Mouse (Mus musculus) adrenal gland, adult 18-20 months (tissue): ENCODE measurements around the gene Ascc2. TPM values are rescaled to one million over a fixed set of nuclear protein-coding genes. Genes with fewer than 3 reads are reported as not detected.

ENCODE experiments used
- DNase-seq, 2 experiments: peaks; one replicate each; pipeline ENCODE4 v3.0.0; 2021 to 2022; ENCODE audit warnings: low spot score in 2 of 2
- total RNA-seq, 2 experiments: library from RNA; stranded (reverse); gene quantifications; 1 replicate in 1 of 2; 2 replicates in 1 of 2; pipeline ENCODE4 v1.2.3; 2021

Ascc2 gene
- total RNA-seq, 2 experiments from 2014 or later: 34.7 to 52.2 TPM

DNA sequence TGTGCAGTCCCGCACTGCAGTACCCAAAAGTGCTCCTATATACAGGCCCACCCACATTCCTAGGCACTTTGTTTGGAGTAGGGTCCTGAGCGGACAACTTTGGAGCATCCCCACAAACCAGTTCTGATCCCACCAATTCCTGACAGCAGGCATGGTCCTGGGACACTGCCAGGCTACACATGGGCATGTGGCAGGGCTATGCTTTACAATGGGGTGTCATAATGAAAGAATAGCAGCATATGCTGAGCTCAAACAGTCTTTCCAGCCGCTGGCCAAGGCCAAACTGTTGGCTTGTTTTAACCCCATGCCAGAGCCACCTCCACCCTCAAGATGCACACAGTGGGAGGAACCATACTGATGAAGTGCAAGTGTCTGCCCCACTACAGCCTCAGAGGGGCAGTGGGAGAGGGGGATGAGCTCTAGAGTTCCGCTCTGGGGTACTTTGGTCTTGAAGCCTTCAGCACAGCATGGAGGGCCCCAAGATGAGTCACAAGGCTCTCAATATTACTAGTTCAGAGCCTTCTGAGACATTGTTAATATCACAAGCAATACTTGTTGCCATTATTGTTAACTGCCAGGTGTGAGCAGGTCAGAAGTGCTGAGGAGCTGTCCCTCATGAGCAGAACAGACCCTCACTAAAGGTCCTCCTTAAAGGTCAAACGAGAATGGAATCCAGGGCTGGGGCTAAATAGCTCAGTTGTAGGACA is 79.1 kb downstream of the Ascc2 start:
- DNase-seq: no peak

DNA sequence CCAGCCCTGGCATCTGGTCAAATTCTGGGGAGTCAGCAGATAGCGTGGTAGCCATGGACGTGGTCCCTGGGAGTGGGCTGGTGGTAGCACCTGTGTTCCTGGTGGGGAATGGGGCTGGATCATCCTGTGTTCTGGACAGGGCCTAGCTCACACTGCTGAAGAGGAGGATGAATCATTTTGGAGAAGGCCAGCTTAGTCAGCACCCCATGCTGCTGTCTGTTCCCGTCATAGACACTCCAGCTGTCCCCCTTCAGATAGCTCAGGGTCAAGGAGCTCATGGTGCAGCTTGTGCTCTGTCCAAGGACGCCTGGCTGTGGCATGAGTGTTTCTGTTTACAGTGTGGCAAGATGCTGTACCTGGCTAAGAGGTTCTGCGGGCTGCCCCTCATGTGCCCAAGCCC is 81.0 kb downstream of the Ascc2 start:
- peak in 1 of 2 experiments; percentile 35 for DNase-seq

DNA sequence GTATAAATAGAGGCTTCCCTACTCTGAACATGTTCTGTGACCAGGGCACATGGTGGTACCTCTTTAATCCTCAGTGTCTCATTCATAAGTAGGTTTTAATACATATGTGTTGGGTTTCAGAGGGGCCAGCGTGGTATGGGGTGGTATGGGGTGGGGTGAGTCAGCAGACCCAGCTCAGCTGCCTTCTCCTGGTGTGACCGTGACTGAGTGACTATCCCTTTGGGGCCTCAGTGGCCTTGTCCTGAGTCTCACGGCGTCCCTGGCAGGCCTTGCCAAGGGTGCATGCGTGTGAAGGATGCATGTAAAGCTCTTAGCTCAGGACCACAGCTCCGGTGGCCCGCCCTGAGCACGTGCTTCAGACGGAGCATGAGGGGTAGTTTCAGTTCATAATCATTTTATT is 82.4 kb downstream of the Ascc2 start:
- DNase-seq: peak in 1 of 2 experiments; percentile 46

DNA sequence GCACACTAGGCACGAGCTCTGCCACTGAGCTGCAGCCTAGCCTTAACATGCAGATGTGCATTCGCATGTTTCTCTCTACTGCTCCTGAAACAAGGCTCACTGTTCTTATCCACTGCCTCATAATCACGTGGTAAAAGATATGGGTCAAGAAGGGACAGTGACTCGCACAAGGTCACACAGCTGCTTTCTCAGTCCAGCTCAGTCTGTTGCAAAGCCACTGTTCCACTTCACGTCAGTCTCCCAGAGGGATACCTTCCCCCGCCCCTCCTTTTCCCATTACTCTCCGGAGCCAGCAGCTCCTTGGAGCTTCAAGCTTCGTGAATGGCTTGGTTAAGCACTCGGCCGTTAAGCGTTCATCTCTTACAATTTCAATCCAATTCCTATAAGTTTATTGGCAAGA is 82.8 kb downstream of the Ascc2 start:
- no peak for DNase-seq

DNA sequence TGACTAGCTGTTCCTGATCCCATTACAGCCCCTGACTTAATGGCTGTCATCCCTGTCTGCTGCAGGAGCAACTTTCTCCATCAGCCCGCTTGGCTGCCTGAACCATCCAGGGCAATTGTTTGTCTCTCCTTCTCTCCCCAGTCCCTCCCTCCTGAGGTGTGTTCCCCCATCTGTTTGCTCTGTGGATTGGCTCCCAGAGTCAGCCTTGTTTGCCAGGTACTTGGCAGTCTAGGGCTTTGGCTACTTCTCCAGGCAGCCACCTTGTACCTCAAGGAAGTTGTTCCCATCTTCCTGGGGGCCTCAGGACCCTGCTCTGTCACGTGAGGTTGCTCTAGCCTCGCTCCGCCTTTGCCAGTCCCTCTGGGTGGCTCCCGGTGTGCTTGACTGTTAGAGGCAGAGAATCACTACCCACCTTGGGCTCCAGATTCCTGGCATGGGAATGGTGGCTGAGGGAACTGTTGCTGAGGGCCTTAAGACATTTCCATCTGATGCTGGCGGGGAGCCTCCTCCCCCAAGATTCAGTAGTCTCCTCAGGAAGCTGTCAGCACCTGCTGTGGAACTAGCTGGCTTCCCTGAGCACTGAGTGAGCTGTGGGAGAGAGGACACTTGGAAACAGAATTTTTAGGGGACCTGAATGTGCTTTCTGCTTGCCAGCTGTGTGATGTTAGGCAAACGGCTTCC is 83.5 kb downstream of the Ascc2 start:
- DNase-seq: no peak

DNA sequence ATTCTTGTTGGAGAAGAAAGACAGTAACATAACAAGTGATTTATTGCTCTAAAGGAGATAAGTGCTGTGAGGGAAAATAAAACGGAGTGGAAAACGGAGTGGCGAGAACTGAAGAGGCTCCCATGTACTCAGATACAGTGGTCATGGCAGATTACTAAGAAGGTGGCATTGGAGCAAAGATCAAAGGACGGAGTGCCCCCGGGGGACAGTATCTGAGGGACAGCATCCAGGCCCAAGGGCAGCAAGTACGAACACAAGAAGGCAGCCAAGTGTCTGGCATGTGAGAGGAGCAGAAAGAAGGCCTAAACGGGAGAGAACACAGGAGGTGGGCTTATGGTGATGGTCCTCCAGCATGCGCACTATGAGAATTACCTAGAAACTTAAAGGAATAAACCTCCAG is 84.2 kb downstream of the Ascc2 start:
- DNase-seq: no peak

DNA sequence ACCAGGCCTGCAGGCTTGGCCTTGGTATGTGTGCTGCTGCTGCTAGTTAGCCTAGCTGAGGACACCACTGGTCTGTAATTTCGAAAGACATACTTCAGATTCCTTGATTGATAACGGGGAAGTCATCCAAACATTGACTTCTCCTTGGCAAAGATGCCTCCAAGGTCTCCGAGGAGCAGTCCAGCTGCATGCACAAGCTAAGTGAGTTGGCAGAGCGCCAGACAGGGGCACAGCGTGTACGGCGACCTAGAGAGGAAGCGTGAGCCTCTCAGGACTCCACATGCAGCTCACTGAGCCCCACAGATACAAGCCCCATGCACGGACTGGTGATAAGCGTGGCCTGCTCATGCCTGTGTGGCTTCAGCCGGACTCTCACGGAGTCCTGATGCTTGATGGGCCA is 92.1 kb downstream of the Ascc2 start:
- peak; percentile 55 to 70 for DNase-seq

DNA sequence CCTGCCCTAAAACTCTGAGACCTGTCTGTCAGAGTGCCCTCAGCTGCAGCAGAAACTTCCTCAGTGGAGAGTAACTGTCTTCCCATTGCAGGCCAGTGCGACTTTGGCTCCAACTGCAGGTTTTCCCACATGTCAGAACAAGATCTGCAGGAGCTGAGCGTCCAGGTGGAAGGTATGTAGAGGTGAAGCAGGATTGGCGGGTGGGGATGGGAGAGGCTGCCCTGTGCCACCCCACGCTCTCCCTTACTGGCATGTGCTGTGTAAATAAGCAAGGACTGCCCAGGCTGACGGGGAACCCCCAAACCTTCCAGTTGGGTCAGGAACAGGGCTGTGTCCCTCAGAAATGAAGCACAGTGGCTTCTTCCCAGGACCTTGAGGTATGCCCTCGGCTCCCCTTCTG is 92.5 kb downstream of the Ascc2 start:
- no peak for DNase-seq

DNA sequence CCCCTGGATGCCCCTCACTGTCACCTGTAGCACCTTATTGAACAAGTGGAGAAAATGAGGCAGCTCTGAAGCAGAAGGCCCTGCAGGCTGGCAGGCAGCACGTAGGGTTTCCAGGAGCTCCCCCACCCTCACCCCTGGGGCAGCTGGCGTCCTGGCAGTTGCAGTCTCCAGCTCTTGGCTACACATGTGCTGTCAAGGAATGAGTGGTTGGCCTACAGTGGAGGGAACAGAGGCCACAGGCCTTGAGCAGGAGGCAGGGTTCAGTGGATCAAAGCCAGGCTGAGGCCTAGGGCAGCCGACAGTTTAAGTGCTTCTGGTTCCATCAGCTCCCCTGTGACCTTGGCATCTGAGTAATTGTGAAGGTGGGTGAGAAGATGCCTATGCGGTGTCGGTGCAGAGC is 93.4 kb downstream of the Ascc2 start:
- DNase-seq: no peak

DNA sequence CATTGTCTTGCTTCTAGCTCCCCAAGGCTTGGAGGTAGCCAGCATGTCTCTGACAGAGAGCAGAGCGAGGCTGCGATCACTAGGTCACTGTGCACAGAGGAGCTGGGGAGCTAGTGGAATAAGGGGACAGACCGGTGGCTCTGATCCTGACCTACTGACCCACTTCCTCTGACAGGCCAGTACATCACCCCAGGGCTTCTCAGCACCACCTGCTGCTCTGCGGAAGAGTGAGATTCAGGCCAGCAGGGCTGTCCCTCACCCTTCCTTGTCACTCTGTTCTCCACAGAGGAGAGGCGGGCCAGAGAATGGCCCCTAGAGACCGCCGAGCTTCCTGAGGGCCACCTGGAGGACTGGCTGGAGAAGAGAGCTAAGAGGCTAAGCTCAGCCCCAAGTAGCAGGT is 94.2 kb downstream of the Ascc2 start:
- no peak for DNase-seq

DNA sequence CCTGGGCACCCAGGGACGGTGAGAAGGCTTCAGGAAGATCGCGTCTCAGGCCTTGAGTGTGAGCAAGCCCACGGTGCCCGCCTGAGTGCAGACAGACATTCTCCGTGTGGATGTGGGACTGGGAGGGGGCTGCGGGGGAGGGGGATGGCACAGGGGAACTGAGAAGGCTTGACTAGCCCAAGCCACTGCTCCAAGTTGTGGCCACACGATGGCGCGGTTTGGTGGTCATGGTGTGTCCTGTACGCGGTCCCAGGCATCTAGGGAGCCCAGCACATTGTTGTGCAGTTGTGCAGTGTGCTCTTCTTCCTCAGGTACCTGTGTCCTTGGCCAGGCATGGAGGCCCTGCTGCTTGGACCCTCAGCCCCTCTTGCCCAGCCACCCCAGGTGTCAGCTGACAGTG is 96.6 kb downstream of the Ascc2 start:
- DNase-seq: no peak

Other genes starting within 250 kb of the Ascc2 start
- gene Hormad2, start 196.6 kb upstream of the Ascc2 start, total RNA-seq: under 1 TPM; 0.30 to 0.77 TPM
- gene Mtmr3, start 42.9 kb upstream of the Ascc2 start, total RNA-seq: 10 to 100 TPM; 49.5 to 60.5 TPM
- not detected for gene Gm11032, start 17.7 kb upstream of the Ascc2 start, total RNA-seq
- gene Uqcr10, start 66.6 kb downstream of the Ascc2 start, total RNA-seq: 1,000 to 10,000 TPM in 1 of 2 experiments, 100 to 1,000 TPM in 1; 866 to 1,117 TPM
- gene Zmat5, start 66.9 kb downstream of the Ascc2 start, total RNA-seq: 10 to 100 TPM; 44.7 to 46.3 TPM
- gene Cabp7, start 109.0 kb downstream of the Ascc2 start, total RNA-seq: under 1 TPM in 1 of 2 experiments, not detected in 1; 0.45 TPM
- gene Nf2, start 211.8 kb downstream of the Ascc2 start, total RNA-seq: 100 to 1,000 TPM in 1 of 2 experiments, 10 to 100 TPM in 1; 63.4 to 136 TPM
- gene Nipsnap1, start 236.2 kb downstream of the Ascc2 start, total RNA-seq: 10 to 100 TPM; 33.3 to 37.6 TPM